Mouse (Mus musculus): Measurements from ENCODE around the gene Rmnd5a. TPM values are rescaled to one million over a fixed set of nuclear protein-coding genes. Genes with fewer than 3 reads are reported as not detected.

The Rmnd5a gene
- polyA plus RNA-seq, 2 experiments = 10.0 to 35.9 TPM

DNA sequence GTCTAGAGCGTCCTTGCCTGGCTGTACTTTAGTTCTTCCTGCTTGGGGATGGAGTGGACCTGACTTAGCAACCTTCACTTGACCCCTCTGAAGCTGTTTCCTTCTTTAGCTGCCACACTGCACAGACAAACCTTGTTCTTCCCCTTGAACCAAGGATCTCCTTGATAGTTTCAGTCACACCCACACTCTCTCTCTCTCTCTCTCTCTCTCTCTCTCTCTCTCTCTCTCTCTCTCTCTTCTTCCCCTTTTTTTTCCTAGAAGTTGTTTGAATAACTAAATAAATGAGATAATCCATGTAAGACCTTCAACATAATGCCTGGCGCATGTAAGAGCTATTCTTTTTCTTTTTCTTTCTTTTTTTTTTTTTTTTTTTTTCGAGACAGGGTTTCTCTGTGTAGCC, 1.7 kb upstream of the Rmnd5a start:
- 83% methylated on average over 2 of the region's 3 CpGs for WGBS
- no peaks in the 10 kb centered on the region for H3K27me3 ChIP-seq (ENCODE audit: control insufficient read depth, insufficient read depth, low read length)
- no peaks in the 10 kb centered on the region for H3K36me3 ChIP-seq (ENCODE audit: control insufficient read depth, insufficient read depth, low read length)
- ATAC-seq (ENCODE audit: low FRiP score, low read depth) (no peak), DNase-seq (ENCODE audit: low spot score) (no peak)
- H3K9me3 ChIP-seq (ENCODE audit: control insufficient read depth, low read length) = no peaks in the 10 kb centered on the region
- H3K4me2 ChIP-seq (replicated peaks; ENCODE audit: low read depth, low read length, severe bottlenecking) = no peak overlapping the region
- H3K4me3 ChIP-seq (replicated peaks; ENCODE audit: low read length) = no peak overlapping the region
- H3K9ac ChIP-seq (ENCODE audit: low read depth, low read length, severe bottlenecking) = no peak overlapping the region
- no peak for TF ChIP-seq POLR2A (IDR thresholded peaks at IDR 0.05; ENCODE audit: borderline replicate concordance, extremely low read depth, insufficient read depth, insufficient read length)
- H3K27ac ChIP-seq (replicated peaks; ENCODE audit: low read depth, low read length) = no peak overlapping the region
- H3K4me1 ChIP-seq (ENCODE audit: control insufficient read depth, insufficient read depth, low read length) = peaks cover 22% of the 10 kb centered on the region

DNA sequence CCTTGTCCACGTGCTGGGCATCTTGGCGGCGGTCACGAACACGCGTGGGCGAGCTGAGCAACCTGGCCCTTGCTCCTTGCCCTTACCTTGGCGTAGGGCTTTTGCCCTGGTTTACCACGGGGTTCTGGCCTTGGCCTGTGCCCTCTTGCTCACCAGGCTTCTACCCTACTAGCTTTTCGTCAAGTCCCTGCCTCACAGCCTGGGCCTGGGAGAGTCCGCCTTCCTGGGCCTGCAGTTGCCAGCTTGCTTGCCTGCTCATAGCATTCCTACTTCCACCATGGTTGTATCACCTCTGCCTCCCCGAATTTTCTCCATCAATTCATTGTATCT, 779 bp upstream of the Rmnd5a start:
- peak overlapping the region; percentile 94 for H3K4me3 ChIP-seq (replicated peaks; ENCODE audit: low read length)
- H3K27ac ChIP-seq (replicated peaks; ENCODE audit: low read depth, low read length) = peak overlapping the region; percentile 97
- ATAC-seq (ENCODE audit: low FRiP score, low read depth) (no peak), DNase-seq (ENCODE audit: low spot score) (no peak)
- H3K36me3 ChIP-seq (ENCODE audit: control insufficient read depth, insufficient read depth, low read length) = no peaks in the 10 kb centered on the region
- no peaks in the 10 kb centered on the region for H3K9me3 ChIP-seq (ENCODE audit: control insufficient read depth, low read length)
- H3K9ac ChIP-seq (ENCODE audit: low read depth, low read length, severe bottlenecking) = peak overlapping the region; percentile 83
- peak overlapping the region; percentile 94 for H3K4me2 ChIP-seq (replicated peaks; ENCODE audit: low read depth, low read length, severe bottlenecking)
- H3K27me3 ChIP-seq (ENCODE audit: control insufficient read depth, insufficient read depth, low read length) = no peaks in the 10 kb centered on the region
- WGBS = 5% methylated on average over 12 of the region's 12 CpGs
- TF ChIP-seq POLR2A (IDR thresholded peaks at IDR 0.05; ENCODE audit: borderline replicate concordance, extremely low read depth, insufficient read depth, insufficient read length) = no peak
- peaks cover 27% of the 10 kb centered on the region for H3K4me1 ChIP-seq (ENCODE audit: control insufficient read depth, insufficient read depth, low read length)

GRCm38 (mm10) chr6:71440217-71440491, 283 bp downstream of the Rmnd5a start:
- Histone ChIP-seq H3K4me1 (ENCODE audit: control insufficient read depth, insufficient read depth, low read length) (peaks cover 30% of the 10 kb centered on the region), H3K27ac (replicated peaks; ENCODE audit: low read depth, low read length) (peak overlapping the region; percentile 96), H3K27me3 (ENCODE audit: control insufficient read depth, insufficient read depth, low read length) (no peaks in the 10 kb centered on the region), H3K36me3 (ENCODE audit: control insufficient read depth, insufficient read depth, low read length) (no peaks in the 10 kb centered on the region), H3K9ac (ENCODE audit: low read depth, low read length, severe bottlenecking) (peak overlapping the region; percentile 90), H3K9me3 (ENCODE audit: control insufficient read depth, low read length) (no peaks in the 10 kb centered on the region), H3K4me3 (replicated peaks; ENCODE audit: low read length) (peak overlapping the region; percentile 94), H3K4me2 (replicated peaks; ENCODE audit: low read depth, low read length, severe bottlenecking) (peak overlapping the region; percentile 75)
- peak; percentile 10; the same call in 1 of the 2 replicates for ATAC-seq (ENCODE audit: low FRiP score, low read depth)
- WGBS = under 1% methylated on average over 13 of the region's 47 CpGs
- DNase-seq (ENCODE audit: low spot score) = no peak
- no peak for TF ChIP-seq POLR2A (IDR thresholded peaks at IDR 0.05; ENCODE audit: borderline replicate concordance, extremely low read depth, insufficient read depth, insufficient read length)

GRCm38 (mm10) chr6:71439506-71440216, 776 bp downstream of the Rmnd5a start:
- no peaks in the 10 kb centered on the region for H3K9me3 ChIP-seq (ENCODE audit: control insufficient read depth, low read length)
- TF ChIP-seq POLR2A (IDR thresholded peaks at IDR 0.05; ENCODE audit: borderline replicate concordance, extremely low read depth, insufficient read depth, insufficient read length) = no peak
- ATAC-seq (ENCODE audit: low FRiP score, low read depth) = peak; percentile 4; the same call in 1 of the 2 replicates

GRCm38 (mm10) chr6:71438070-71438469, 2.4 kb downstream of the Rmnd5a start:
- H3K9ac ChIP-seq (ENCODE audit: low read depth, low read length, severe bottlenecking) = peak overlapping the region; percentile 36; the same call in 1 of the 2 replicates

More at GRCm38 (mm10) chr6:71439506-71440216, 776 bp downstream of the Rmnd5a start:
- Histone ChIP-seq H3K27ac (replicated peaks; ENCODE audit: low read depth, low read length) (peak overlapping the region; percentile 96), H3K4me2 (replicated peaks; ENCODE audit: low read depth, low read length, severe bottlenecking) (peak overlapping the region; percentile 75), H3K4me1 (ENCODE audit: control insufficient read depth, insufficient read depth, low read length) (peaks cover 30% of the 10 kb centered on the region), H3K4me3 (replicated peaks; ENCODE audit: low read length) (peak overlapping the region; percentile 94), H3K36me3 (ENCODE audit: control insufficient read depth, insufficient read depth, low read length) (no peaks in the 10 kb centered on the region), H3K9ac (ENCODE audit: low read depth, low read length, severe bottlenecking) (peak overlapping the region; percentile 90), H3K27me3 (ENCODE audit: control insufficient read depth, insufficient read depth, low read length) (no peaks in the 10 kb centered on the region)
- WGBS = 1% methylated on average over 44 of the region's 62 CpGs
- peak; percentile 3 for DNase-seq (ENCODE audit: low spot score)

More at GRCm38 (mm10) chr6:71438070-71438469, 2.4 kb downstream of the Rmnd5a start:
- TF ChIP-seq POLR2A (IDR thresholded peaks at IDR 0.05; ENCODE audit: borderline replicate concordance, extremely low read depth, insufficient read depth, insufficient read length) = no peak
- ATAC-seq (ENCODE audit: low FRiP score, low read depth) (no peak), DNase-seq (ENCODE audit: low spot score) (no peak)
- Histone ChIP-seq H3K4me2 (replicated peaks; ENCODE audit: low read depth, low read length, severe bottlenecking) (peak overlapping the region; percentile 18), H3K27ac (replicated peaks; ENCODE audit: low read depth, low read length) (no peak overlapping the region), H3K4me3 (replicated peaks; ENCODE audit: low read length) (no peak overlapping the region), H3K9me3 (ENCODE audit: control insufficient read depth, low read length) (no peaks in the 10 kb centered on the region), H3K27me3 (ENCODE audit: control insufficient read depth, insufficient read depth, low read length) (no peaks in the 10 kb centered on the region), H3K4me1 (ENCODE audit: control insufficient read depth, insufficient read depth, low read length) (peaks cover 30% of the 10 kb centered on the region), H3K36me3 (ENCODE audit: control insufficient read depth, insufficient read depth, low read length) (no peaks in the 10 kb centered on the region)
- 70% methylated on average over 1 of the region's 1 CpGs for WGBS
